Mouse (Mus musculus) heart, postnatal 14 days (tissue): Measurements from ENCODE around the gene Rpl36a. TPM values are rescaled to one million over a fixed set of nuclear protein-coding genes. Genes with fewer than 3 reads are reported as not detected.

Source experiments
- total RNA-seq, 2 experiments: library from RNA; stranded (reverse); gene quantifications; 2 replicates each; pipeline ENCODE4 v1.2.3; 2021

Gene Rpl36a
- total RNA-seq, 2 experiments from 2014 or later, result 131 to 137 TPM

Other genes with a start within 250 kb of the Rpl36a start
- under 1 TPM; 0.29 to 0.93 TPM for gene Drp2, start 181.1 kb upstream of the Rpl36a start, total RNA-seq
- gene Taf7l, start 109.2 kb upstream of the Rpl36a start, total RNA-seq, result not detected
- gene Timm8a1, start 43.8 kb upstream of the Rpl36a start, total RNA-seq, result 10 to 100 TPM; 22.3 to 26.6 TPM
- 1 to 10 TPM in 1 of 2 experiments, under 1 TPM in 1; 0.88 to 1.5 TPM for gene Btk, start 2.1 kb upstream of the Rpl36a start, total RNA-seq
- 1 to 10 TPM; 1.7 to 1.9 TPM for gene Gla, start 15.5 kb downstream of the Rpl36a start, total RNA-seq
- 10 to 100 TPM; 75.7 to 76.5 TPM for gene Hnrnph2, start 15.5 kb downstream of the Rpl36a start, total RNA-seq
- 10 to 100 TPM; 11.7 to 12.1 TPM for gene Armcx4, start 100.9 kb downstream of the Rpl36a start, total RNA-seq
- gene Armcx1, start 132.3 kb downstream of the Rpl36a start, total RNA-seq, result 1 to 10 TPM; 7.4 to 7.8 TPM
- 1 to 10 TPM; 1.7 to 2.5 TPM for gene Armcx6, start 165.8 kb downstream of the Rpl36a start, total RNA-seq
- 10 to 100 TPM; 27.2 to 29.0 TPM for gene Armcx3, start 170.9 kb downstream of the Rpl36a start, total RNA-seq
- gene Armcx2, start 223.6 kb downstream of the Rpl36a start, total RNA-seq, result 10 to 100 TPM; 15.6 to 15.8 TPM